Mouse (Mus musculus) ES-E14 (cell line): Measurements from ENCODE around the gene Pbx2.

ENCODE experiments used
- CHD2 ChIP-seq: IDR thresholded peaks from 2 replicates; pipeline ENCODE4 v1.6.1; 2014; ENCODE audit warnings: mild to moderate bottlenecking, low read depth, low read length, inconsistent platforms
- ZC3H11A ChIP-seq: IDR thresholded peaks from 2 replicates; pipeline ENCODE4 v1.6.1; 2012; ENCODE audit warnings: low read depth, mild to moderate bottlenecking, inconsistent platforms, low read length, borderline replicate concordance

GRCm38 (mm10) chr17:34557411-34557810 is 33.7 kb upstream of the Pbx2 start:
- TF ChIP-seq ZC3H11A: no peak
- no peak for TF ChIP-seq CHD2
